Mouse (Mus musculus) neural tube, embryonic 15.5 days (tissue): ENCODE results near the gene Slc4a5. TPM values are rescaled to one million over a fixed set of nuclear protein-coding genes. Genes with fewer than 3 reads are reported as not detected.

Source experiments
- ATAC-seq: fragments of 200-750 bp; cut with Nextera tagmentation; 2 replicates; pipeline ENCODE4 v1.8.0; 2017; ENCODE audit warnings: mild to moderate bottlenecking, moderate TSS enrichment, moderate library complexity; ENCODE audit not compliant: low FRiP score
- H3K27ac ChIP-seq: fragments of 300-500 bp; sonication (generic); replicated peaks from 2 replicates; pipeline ENCODE4 v1.5.1; 2015; ENCODE audit warnings: mild to moderate bottlenecking, inconsistent platforms
- H3K27me3 ChIP-seq: fragments of 300-500 bp; sonication (generic); replicated peaks from 2 replicates; pipeline ENCODE4 v1.6.1; 2015; ENCODE audit warnings: inconsistent platforms
- H3K36me3 ChIP-seq: fragments of 300-500 bp; sonication (generic); 2 replicates; pipeline ENCODE4 v1.6.1; 2015; ENCODE audit warnings: inconsistent platforms
- H3K4me1 ChIP-seq: fragments of 300-500 bp; sonication (generic); 2 replicates; pipeline ENCODE4 v1.6.1; 2015; ENCODE audit warnings: inconsistent platforms
- H3K4me2 ChIP-seq: fragments of 300-500 bp; sonication (generic); 2 replicates; pipeline ENCODE4 v1.6.1; 2015; ENCODE audit warnings: inconsistent platforms, mild to moderate bottlenecking, moderate library complexity
- H3K4me3 ChIP-seq: fragments of 300-500 bp; sonication (generic); replicated peaks from 2 replicates; pipeline ENCODE4 v1.5.1; 2015; ENCODE audit warnings: mild to moderate bottlenecking, inconsistent platforms
- H3K9ac ChIP-seq: fragments of 300-500 bp; sonication (generic); replicated peaks from 2 replicates; pipeline ENCODE4 v1.6.1; 2015; ENCODE audit warnings: mild to moderate bottlenecking, inconsistent platforms
- H3K9me3 ChIP-seq: fragments of 300-500 bp; sonication (generic); replicated peaks from 2 replicates; pipeline ENCODE4 v1.6.1; 2016; ENCODE audit warnings: inconsistent platforms
- WGBS: fragments of 180-500 bp; shearing (Covaris S2); methylation state at CpG from one replicate; pipeline ENCODE4 v1.1.7; 2015; ENCODE audit warnings: mixed read lengths; 5-methylcytosine and 5-hydroxymethylcytosine counted together
- polyA plus RNA-seq: library from polyadenylated mRNA; unstranded; fragments of >200 nt; fragmentation: Nextera tagmentation; extraction: Ambion mirVana; gene quantifications from 2 replicates; pipeline ENCODE4 v1.2.1, GENCODE M21; 2015

Gene Slc4a5
- polyA plus RNA-seq, 1 experiment from 2014 or later: 0.27 TPM

DNA sequence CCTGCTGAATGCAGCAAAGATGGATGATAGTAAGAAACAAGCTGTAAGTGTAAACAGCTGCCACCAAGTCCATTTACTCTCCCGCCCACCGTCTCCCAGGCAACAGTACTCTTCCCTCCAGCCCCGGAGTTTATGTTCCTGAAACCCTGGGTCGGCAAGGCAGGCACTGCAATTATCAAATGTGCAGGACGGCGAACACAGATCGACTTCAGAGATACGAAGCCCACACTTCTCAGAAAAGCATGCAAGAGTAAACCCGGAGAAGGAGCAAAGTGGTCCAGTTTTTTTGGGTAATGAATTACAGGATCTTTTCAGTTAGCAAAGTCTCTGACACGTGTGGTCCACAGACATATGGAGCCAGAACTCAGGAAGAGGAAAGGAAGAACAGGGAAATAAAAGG, 96.4 kb downstream of the Slc4a5 start:
- Histone ChIP-seq H3K27me3 (no peaks in the 10 kb centered on the region), H3K9ac (0 out of 2 replicates have a peak overlapping the region, but pooled peaks have one; percentile 10), H3K4me1 (peaks cover 19% of the 10 kb centered on the region), H3K9me3 (no peaks in the 10 kb centered on the region), H3K27ac (no peak overlapping the region), H3K4me2 (peak overlapping the region; percentile 89), H3K36me3 (peaks cover 22% of the 10 kb centered on the region), H3K4me3 (peak overlapping the region; percentile 99)
- ATAC-seq: no peak
- WGBS: under 1% methylated on average over 10 of the region's 10 CpGs

DNA sequence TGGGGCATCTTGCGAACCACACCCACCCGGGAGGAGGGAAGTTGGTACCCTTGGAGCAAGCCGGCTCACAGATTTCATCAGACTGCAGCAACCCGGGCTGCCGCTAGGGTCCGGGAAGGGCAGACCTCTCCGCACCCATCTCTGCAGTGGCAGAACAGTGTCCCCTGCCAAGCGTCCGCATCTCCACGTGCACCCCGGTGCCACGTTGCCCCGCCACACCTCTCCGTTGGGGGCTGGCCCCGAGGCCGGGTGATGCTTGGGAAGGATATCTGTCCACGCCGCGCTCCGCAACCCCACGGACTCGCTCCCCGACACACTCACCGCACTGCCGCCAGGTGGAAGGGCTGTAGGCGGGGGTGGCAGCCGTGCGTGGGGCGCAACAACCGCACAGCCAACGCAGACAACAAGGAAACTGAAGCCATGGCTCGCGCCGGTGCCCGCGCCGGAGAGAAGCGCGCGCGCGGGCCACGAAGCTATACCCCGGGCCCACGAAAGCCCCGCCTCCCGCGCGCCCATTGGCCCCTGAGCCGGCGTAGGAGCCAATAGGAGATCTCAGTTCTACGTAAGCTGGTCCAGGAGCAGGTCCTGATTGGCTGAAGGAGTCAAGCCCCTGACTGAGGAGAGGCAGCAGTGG, 97.6 kb downstream of the Slc4a5 start:
- Histone ChIP-seq H3K4me1 (peaks cover 19% of the 10 kb centered on the region), H3K4me2 (peak overlapping the region; percentile 89), H3K27ac (peak overlapping the region; percentile 87), H3K9ac (peak overlapping the region; percentile 92), H3K4me3 (peak overlapping the region; percentile 99), H3K27me3 (no peaks in the 10 kb centered on the region), H3K36me3 (peaks cover 10% of the 10 kb centered on the region), H3K9me3 (no peaks in the 10 kb centered on the region)
- ATAC-seq: peak; percentile 99
- under 1% methylated on average over 52 of the region's 52 CpGs for WGBS

DNA sequence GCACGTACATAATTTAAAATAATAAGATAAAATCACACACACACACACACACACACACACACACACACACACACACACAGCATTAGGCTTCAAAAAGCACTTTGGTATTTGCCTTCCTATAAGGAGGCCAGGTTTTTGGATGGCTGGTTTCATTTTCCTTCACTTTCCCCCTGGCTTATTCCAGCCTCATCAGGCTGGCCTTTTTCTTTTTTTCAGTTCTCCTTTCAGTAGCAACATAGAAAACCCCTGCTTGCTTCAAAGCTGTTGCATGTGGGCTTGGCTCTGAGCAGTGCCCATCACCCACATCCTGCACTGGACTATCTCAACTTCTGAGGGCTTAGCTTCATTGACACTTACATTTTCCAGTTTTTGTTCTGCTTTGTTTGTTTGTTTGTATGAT, 102.3 kb downstream of the Slc4a5 start:
- Histone ChIP-seq H3K27ac (no peak overlapping the region), H3K27me3 (no peaks in the 10 kb centered on the region), H3K4me3 (no peak overlapping the region), H3K9ac (no peak overlapping the region), H3K4me2 (no peak overlapping the region), H3K36me3 (no peaks in the 10 kb centered on the region), H3K9me3 (no peaks in the 10 kb centered on the region), H3K4me1 (peaks cover 14% of the 10 kb centered on the region)
- ATAC-seq: no peak
- WGBS: 75% methylated on average over 1 of the region's 1 CpGs

DNA sequence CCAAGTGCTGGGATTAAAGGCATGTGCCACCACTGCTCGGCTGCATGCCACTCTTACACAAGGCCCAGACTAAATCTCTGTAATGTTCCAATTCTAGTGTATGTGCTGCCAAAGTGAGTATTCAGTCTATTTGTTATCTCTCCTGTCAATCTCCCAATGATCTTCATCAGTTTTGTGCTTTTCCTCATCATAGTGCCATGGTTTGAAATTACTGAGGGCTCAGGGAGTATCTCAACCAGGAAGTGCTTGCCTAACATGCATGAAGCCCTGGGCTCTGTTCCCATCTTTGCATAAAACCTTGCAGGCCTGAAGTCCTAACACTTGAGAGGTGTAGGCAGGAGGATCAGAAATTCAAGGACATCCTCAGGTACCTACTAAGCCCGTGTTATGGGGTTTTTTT, 103.2 kb downstream of the Slc4a5 start:
- H3K27ac ChIP-seq: no peak overlapping the region
- no peak overlapping the region for H3K4me3 ChIP-seq
- H3K36me3 ChIP-seq: no peaks in the 10 kb centered on the region
- H3K9me3 ChIP-seq: no peaks in the 10 kb centered on the region
- peaks cover 19% of the 10 kb centered on the region for H3K4me1 ChIP-seq
- H3K9ac ChIP-seq: no peak overlapping the region
- no peak overlapping the region for H3K4me2 ChIP-seq
- WGBS: 68% methylated on average over 2 of the region's 2 CpGs
- H3K27me3 ChIP-seq: no peaks in the 10 kb centered on the region
- no peak for ATAC-seq

DNA sequence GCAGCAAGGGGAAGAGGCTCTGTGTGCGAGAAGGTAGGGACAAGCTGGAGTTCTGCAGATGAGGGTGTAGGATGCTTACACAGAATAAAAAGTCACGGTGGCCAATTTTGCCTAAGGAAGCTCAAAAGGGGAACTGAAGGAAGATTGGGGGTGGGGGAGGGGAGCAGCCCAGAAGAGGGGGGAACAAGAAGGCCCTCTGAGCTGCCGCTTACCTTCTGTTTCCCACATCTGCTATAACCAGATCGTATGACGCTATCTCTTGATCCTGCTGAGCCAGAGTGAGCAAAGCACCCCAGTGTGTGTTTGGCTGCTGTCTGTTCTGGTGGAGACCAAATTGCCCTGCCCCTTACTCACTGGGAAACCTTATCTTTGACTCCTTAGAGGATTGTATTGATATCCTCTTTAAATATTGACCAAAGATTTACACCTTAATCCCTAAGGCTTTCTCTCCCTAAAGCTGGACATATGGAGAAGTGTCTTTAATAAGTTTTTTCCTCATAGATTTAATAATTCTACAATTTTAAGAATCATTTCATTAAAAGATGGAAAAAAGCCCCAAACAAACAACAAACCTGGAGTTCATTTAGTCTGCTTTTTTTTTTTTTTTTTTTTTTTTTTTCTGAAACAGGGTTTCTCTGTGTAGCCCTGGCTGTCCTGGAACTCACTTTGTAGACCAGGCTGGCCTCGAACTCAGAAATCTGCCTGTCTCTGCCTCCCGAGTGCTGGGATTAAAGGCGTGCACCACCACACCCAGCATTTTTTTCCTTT, 104.2 kb downstream of the Slc4a5 start:
- WGBS: 75% methylated on average over 8 of the region's 8 CpGs

DNA sequence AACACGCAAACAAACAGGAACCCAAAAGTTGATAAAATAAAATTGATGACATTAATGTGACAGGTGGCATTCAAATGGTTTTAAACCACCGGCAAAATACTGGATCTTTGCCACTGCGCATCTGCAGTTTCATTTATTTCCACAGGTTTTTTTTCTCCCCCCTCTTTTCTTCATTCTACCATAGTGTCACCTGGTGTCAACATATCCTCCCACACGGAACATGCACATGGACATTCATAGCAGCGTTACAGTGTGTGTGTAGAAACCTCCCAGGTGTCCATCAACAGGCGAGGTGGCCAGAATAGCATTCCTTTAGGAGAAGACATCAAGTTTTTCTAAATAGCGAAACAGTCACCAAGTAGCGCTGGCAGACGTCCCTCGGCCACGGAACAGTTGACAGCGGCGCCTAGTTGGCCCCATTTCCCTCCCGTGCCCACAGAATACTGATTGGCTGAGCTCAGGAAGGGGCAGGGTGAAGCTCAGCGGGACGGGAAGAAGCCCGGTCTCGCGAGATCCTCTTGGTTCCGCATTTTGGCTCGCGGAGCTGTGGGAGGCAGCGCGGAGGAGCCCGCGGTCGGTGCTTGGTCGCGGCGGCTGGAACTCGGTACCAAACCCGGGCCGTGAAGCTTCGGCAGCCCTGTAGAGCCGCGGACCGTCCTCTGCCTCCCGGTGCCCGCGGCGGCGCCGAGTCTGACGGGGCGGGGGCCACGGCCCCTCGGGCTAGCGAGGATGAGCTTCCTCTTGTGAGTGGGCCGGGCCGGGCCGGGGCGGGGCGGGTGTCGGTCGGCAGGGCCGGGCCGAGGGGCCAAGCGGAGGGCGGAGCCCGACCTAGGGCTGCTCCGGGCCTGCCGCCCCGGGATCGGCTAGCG, 106.1 kb downstream of the Slc4a5 start, which contains the start of the genes Mthfd2 and Mob1a:
Gene Mthfd2 (minus strand): TSS at position 384 of the 869 bp plus-strand sequence.
Gene Mob1a (plus strand): TSS at position 492 of the 869 bp plus-strand sequence.
- peaks cover 30% of the 10 kb centered on the region for H3K4me1 ChIP-seq
- peaks cover 8% of the 10 kb centered on the region for H3K36me3 ChIP-seq
- WGBS: 1% methylated on average over 65 of the region's 65 CpGs
- peak; percentile 99 for ATAC-seq
- no peaks in the 10 kb centered on the region for H3K9me3 ChIP-seq
- no peaks in the 10 kb centered on the region for H3K27me3 ChIP-seq
- H3K27ac ChIP-seq: peak within 1 kb of the TSS; percentile 92
- peak within 1 kb of the TSS; percentile 92 for H3K4me3 ChIP-seq
- H3K9ac ChIP-seq: peak within 1 kb of the TSS; percentile 91
- H3K4me2 ChIP-seq: peak within 1 kb of the TSS; percentile 77

More for the DNA sequence above, 104.2 kb downstream of the Slc4a5 start:
- Histone ChIP-seq H3K4me2 (no peak overlapping the region), H3K27ac (no peak overlapping the region), H3K27me3 (no peaks in the 10 kb centered on the region), H3K9ac (no peak overlapping the region), H3K36me3 (no peaks in the 10 kb centered on the region), H3K4me3 (no peak overlapping the region), H3K4me1 (peaks cover 27% of the 10 kb centered on the region), H3K9me3 (no peaks in the 10 kb centered on the region)
- ATAC-seq: no peak

DNA sequence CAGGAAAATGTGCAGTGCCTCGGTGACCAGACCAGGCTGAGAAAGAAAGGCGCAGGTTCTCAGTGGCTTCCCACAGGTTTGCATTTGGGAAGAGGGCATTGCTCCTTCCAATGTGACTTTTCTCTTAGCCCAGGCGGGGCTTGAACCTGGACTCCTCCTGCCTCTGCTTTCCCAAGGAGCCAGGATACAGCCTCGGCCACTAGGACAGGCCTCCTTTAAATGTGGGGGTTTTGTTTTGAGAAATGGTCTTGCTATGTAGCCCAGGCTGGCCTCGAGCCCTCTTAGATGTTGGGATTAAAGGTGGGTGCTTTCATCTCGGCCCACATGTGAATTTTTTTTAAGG, 106.7 kb downstream of the Slc4a5 start:
- H3K36me3 ChIP-seq: peaks cover 13% of the 10 kb centered on the region
- no peaks in the 10 kb centered on the region for H3K27me3 ChIP-seq
- peak overlapping the region; percentile 92 for H3K27ac ChIP-seq
- no peak; the same call in 1 of the 2 replicates for ATAC-seq
- peak overlapping the region; percentile 77 for H3K4me2 ChIP-seq
- 9% methylated on average over 6 of the region's 6 CpGs for WGBS
- peak overlapping the region; percentile 92 for H3K4me3 ChIP-seq
- H3K9ac ChIP-seq: peak overlapping the region; percentile 91
- peaks cover 30% of the 10 kb centered on the region for H3K4me1 ChIP-seq
- H3K9me3 ChIP-seq: no peaks in the 10 kb centered on the region

DNA sequence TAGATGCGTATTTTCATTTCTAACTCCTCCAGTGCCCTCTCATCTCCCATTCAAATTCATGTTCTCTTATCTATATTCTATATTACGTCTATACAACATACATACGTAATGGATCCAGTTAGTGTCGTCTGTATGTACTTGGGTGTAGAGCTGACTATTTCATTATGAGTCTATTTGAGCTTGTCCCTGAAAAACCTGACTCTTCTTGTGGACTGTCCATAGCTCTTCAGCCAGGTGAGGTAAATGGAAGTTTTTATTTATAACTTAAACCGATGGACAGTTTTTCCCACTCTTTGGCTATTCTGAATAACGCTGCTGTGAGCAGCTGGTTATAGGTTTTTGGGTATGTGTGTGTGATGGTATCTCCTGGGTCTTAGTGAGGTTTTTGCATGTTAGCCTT, 107.1 kb downstream of the Slc4a5 start:
- Histone ChIP-seq H3K36me3 (peaks cover 17% of the 10 kb centered on the region), H3K27ac (no peak overlapping the region), H3K4me1 (peaks cover 30% of the 10 kb centered on the region), H3K4me2 (peak overlapping the region; percentile 77), H3K4me3 (peak overlapping the region; percentile 92), H3K9ac (peak overlapping the region; percentile 91), H3K9me3 (no peaks in the 10 kb centered on the region), H3K27me3 (no peaks in the 10 kb centered on the region)
- 72% methylated on average over 6 of the region's 6 CpGs for WGBS
- no peak for ATAC-seq

DNA sequence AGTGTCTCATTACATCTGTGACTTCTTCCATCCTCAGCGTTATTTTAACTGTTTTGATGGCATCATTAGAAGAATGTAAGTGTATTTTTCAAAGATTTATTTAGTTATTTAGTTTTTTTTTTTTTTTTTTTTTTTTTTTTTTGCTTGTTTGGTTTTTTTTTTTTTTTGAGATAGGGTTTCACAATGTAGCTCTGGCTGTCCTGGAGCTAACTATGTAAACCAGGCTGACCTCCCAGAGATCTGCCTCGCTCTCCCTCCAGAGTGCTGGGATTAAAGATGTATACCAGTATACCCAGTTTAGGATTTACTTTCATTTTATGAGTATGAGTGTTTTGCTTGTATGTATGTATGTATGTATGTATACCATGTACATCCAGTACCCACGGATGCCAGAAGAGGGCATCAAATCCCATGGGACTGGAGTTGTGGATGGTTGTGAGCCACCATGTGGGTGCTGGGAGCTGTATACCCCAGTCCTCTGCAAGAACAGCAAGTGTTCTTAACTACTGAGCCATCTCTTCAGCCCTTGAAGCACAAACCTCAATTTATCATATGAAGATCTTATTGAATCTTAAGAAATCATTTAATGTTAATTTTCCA, 108.1 kb downstream of the Slc4a5 start:
- no peak overlapping the region for H3K27ac ChIP-seq
- WGBS: 89% methylated on average over 3 of the region's 3 CpGs
- no peak overlapping the region for H3K9ac ChIP-seq
- peaks cover 30% of the 10 kb centered on the region for H3K4me1 ChIP-seq
- peaks cover 24% of the 10 kb centered on the region for H3K36me3 ChIP-seq
- H3K27me3 ChIP-seq: no peaks in the 10 kb centered on the region
- H3K4me3 ChIP-seq: no peak overlapping the region
- ATAC-seq: no peak
- no peaks in the 10 kb centered on the region for H3K9me3 ChIP-seq
- no peak overlapping the region for H3K4me2 ChIP-seq

DNA sequence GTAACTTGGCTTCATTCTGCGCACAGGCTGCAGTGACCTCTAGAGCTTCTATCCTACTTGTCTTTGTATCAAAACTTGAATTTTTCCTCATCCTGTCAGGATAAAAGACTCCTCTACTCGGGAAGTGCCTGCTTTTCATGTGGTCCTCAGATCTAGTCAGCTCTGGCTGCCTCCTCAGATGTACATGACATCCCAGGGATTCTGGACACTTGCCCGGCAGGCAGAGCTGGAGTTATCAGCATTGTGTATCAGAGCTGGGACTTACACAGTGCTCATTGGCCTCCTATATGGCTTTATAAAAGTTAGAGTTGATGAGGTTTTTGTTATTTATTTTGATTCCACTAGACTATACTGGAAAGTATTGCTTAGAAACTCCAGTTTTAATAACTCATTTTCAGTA, 121.8 kb downstream of the Slc4a5 start:
- no peaks in the 10 kb centered on the region for H3K4me1 ChIP-seq
- no peaks in the 10 kb centered on the region for H3K9me3 ChIP-seq
- ATAC-seq: no peak
- no peak overlapping the region for H3K4me3 ChIP-seq
- no peaks in the 10 kb centered on the region for H3K27me3 ChIP-seq
- 87% methylated on average over 3 of the region's 3 CpGs for WGBS
- H3K27ac ChIP-seq: no peak overlapping the region
- H3K4me2 ChIP-seq: no peak overlapping the region
- H3K9ac ChIP-seq: no peak overlapping the region
- peaks cover 56% of the 10 kb centered on the region for H3K36me3 ChIP-seq

DNA sequence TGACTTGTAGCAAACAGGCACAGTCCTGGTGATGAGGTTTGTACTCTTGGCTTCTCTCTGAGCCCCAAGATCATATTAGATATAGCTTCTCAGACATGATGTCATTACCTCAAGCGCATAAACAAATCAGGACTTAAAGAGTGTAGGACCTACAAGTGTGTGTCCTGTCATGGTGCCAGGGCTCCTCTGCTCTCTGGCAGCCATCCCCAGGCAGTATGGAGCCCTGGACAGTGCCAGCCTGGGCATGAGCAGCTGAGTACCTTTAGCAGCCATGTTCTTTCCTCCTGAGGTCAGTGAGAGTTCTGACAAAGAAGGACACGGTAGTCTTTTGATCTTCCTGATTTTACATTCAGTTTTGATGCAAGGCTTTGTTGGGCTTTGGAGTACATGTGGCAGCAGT, 123.3 kb downstream of the Slc4a5 start:
- Histone ChIP-seq H3K9me3 (no peaks in the 10 kb centered on the region), H3K27me3 (no peaks in the 10 kb centered on the region), H3K36me3 (peaks cover 46% of the 10 kb centered on the region), H3K27ac (no peak overlapping the region), H3K4me3 (no peak overlapping the region), H3K9ac (no peak overlapping the region), H3K4me1 (no peaks in the 10 kb centered on the region), H3K4me2 (no peak overlapping the region)
- 92% methylated on average over 2 of the region's 2 CpGs for WGBS
- ATAC-seq: no peak
